Mouse (Mus musculus): Measurements from ENCODE around the gene Frmd4a. TPM values are rescaled to one million over a fixed set of nuclear protein-coding genes. Genes with fewer than 3 reads are reported as not detected.

Gene Frmd4a
- total RNA-seq, 1 experiment, result 9.3 TPM

DNA sequence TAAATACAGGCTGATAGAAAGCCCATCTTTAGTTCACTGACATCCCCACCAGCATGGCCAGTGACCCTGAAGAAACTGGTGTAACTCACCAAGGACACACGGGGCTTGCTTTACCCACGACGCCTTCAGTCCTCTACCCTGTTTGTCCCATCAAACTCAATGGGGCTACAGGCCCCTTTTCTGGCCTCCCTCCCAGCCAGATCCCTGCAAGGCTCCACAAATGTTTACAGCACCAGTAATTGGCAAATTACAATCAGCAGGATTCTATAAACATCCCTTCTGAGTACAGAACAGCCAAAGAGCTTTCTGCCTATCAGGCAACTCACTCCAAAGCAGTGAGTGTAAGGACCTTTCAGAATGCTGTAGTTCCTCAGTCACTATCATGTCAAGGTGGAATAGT lies 448.6 kb downstream of the Frmd4a start:
- no peak for DNase-seq (ENCODE audit: low read depth, low spot score)
- Histone ChIP-seq H3K27ac (ENCODE audit: insufficient read depth, low read depth, low read length, poor library complexity, severe bottlenecking) (no peak overlapping the region), H3K36me3 (ENCODE audit: control insufficient read depth, insufficient read depth, low read length, poor library complexity, severe bottlenecking) (no peaks in the 10 kb centered on the region), H3K4me3 (ENCODE audit: insufficient read depth in 1 of 2, low read depth in 1 of 2, low read length in 2 of 2, poor library complexity in 1 of 2, severe bottlenecking in 1 of 2) (no peak overlapping the region), H3K4me1 (ENCODE audit: control insufficient read depth in 2 of 2, insufficient read depth in 2 of 2, low read length in 2 of 2, poor library complexity in 1 of 2) (peaks cover 0 to 9% of the 10 kb centered on the region in 2 experiments; a peak in 2 of 4 replicates), H3K9ac (ENCODE audit: insufficient read depth, low read depth, low read length, poor library complexity, severe bottlenecking) (no peak overlapping the region), H3K9me3 (ENCODE audit: control insufficient read depth, insufficient read depth, low read depth, low read length) (no peaks in the 10 kb centered on the region)
- in situ Hi-C loops (cut with MboI; ENCODE audit: low sequenced_read_pairs in 2 of 2, unreplicated experiment in 2 of 2), result no loop called here
- TF ChIP-seq ZNF384 (IDR thresholded peaks at IDR 0.05; ENCODE audit: low read depth, low read length) (no peak), ZC3H11A (IDR thresholded peaks at IDR 0.05; ENCODE audit: borderline replicate concordance, low read depth, low read length) (no peak), MAFK (IDR thresholded peaks at IDR 0.05; ENCODE audit: insufficient read depth, low read depth, low read length) (no peak), HCFC1 (IDR thresholded peaks at IDR 0.05; ENCODE audit: borderline replicate concordance, insufficient read depth, low read length) (no peak), CHD2 (IDR thresholded peaks at IDR 0.05; ENCODE audit: low read depth, low read length) (no peak)

DNA sequence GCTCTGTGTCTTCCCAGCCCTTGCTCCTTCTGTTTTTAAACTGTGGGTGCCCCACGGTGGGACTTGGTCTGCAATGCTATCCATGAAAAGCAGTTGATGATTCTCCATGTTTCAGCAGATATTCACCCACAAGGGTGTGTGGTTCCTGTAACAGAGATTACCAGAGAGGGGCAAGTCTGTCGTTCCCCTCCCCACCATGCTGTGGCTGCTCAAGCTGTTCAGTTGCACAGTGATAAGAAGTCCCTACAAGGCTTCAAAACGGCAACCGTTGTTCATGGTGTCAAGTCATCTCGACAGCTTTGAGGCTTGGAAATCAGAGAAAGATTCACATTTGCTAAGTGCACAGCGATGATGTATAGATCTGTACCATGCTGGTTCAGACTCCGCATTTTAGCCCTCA lies 449.8 kb downstream of the Frmd4a start:
- Histone ChIP-seq H3K4me1 (ENCODE audit: control insufficient read depth in 2 of 2, insufficient read depth in 2 of 2, low read length in 2 of 2, poor library complexity in 1 of 2) (peaks cover 0 to 3% of the 10 kb centered on the region in 2 experiments; a peak in 2 of 4 replicates), H3K9me3 (ENCODE audit: control insufficient read depth, insufficient read depth, low read depth, low read length) (no peaks in the 10 kb centered on the region), H3K36me3 (ENCODE audit: control insufficient read depth, insufficient read depth, low read length, poor library complexity, severe bottlenecking) (no peaks in the 10 kb centered on the region), H3K9ac (ENCODE audit: insufficient read depth, low read depth, low read length, poor library complexity, severe bottlenecking) (no peak overlapping the region), H3K27ac (ENCODE audit: insufficient read depth, low read depth, low read length, poor library complexity, severe bottlenecking) (no peak overlapping the region), H3K4me3 (ENCODE audit: insufficient read depth in 1 of 2, low read depth in 1 of 2, low read length in 2 of 2, poor library complexity in 1 of 2, severe bottlenecking in 1 of 2) (no peak overlapping the region)
- DNase-seq (ENCODE audit: low read depth, low spot score), result no peak
- TF ChIP-seq MAFK (IDR thresholded peaks at IDR 0.05; ENCODE audit: insufficient read depth, low read depth, low read length) (no peak), ZNF384 (IDR thresholded peaks at IDR 0.05; ENCODE audit: low read depth, low read length) (no peak), ZC3H11A (IDR thresholded peaks at IDR 0.05; ENCODE audit: borderline replicate concordance, low read depth, low read length) (no peak), HCFC1 (IDR thresholded peaks at IDR 0.05; ENCODE audit: borderline replicate concordance, insufficient read depth, low read length) (no peak), CHD2 (IDR thresholded peaks at IDR 0.05; ENCODE audit: low read depth, low read length) (no peak)
- in situ Hi-C loops (cut with MboI; ENCODE audit: low sequenced_read_pairs in 2 of 2, unreplicated experiment in 2 of 2), result no loop called here

DNA sequence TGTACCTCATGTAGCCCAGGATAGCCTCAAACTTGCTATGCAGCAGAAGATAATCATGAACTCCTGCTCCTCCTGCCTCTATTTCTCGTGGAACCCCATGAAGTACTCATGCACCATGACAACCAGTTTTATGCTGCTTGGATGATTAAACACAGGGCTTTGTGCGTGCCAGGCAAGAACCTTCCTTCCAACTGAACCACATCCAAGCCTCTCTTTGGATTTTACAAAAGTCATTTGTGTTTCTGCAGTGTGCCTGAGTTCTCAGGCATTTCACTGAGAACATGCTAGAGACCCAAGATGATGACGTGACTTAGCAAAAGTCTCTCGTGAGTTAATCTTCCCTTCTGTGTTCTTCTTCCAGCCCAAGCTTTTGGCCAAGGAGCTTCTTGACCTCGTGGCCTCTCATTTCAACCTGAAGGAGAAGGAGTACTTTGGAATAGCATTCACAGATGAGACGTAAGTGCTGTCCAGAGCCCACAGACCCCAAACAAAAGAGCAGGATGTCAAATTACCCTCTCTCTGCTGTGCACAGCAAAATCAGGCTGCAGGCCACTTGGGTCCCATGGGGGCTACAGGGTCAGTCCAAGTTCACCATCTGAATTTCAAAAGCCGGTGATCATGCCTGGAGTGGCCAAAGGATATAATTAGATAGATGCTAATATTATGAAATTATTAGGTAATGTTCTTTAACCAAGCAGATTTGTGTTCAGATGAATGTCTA lies 455.4 kb downstream of the Frmd4a start:
- Histone ChIP-seq H3K4me3 (ENCODE audit: insufficient read depth in 1 of 2, low read depth in 1 of 2, low read length in 2 of 2, poor library complexity in 1 of 2, severe bottlenecking in 1 of 2) (no peak overlapping the region), H3K9ac (ENCODE audit: insufficient read depth, low read depth, low read length, poor library complexity, severe bottlenecking) (no peak overlapping the region), H3K9me3 (ENCODE audit: control insufficient read depth, insufficient read depth, low read depth, low read length) (no peaks in the 10 kb centered on the region), H3K4me1 (ENCODE audit: control insufficient read depth in 2 of 2, insufficient read depth in 2 of 2, low read length in 2 of 2, poor library complexity in 1 of 2) (no peaks in the 10 kb centered on the region), H3K36me3 (ENCODE audit: control insufficient read depth, insufficient read depth, low read length, poor library complexity, severe bottlenecking) (no peaks in the 10 kb centered on the region), H3K27ac (ENCODE audit: insufficient read depth, low read depth, low read length, poor library complexity, severe bottlenecking) (no peak overlapping the region)
- in situ Hi-C loops (cut with MboI; ENCODE audit: low sequenced_read_pairs in 2 of 2, unreplicated experiment in 2 of 2), result no loop called here
- DNase-seq (ENCODE audit: low read depth, low spot score), result no peak
- TF ChIP-seq CHD2 (IDR thresholded peaks at IDR 0.05; ENCODE audit: low read depth, low read length), result no peak
- TF ChIP-seq ZNF384 (IDR thresholded peaks at IDR 0.05; ENCODE audit: low read depth, low read length), result no peak
- TF ChIP-seq HCFC1 (IDR thresholded peaks at IDR 0.05; ENCODE audit: borderline replicate concordance, insufficient read depth, low read length), result no peak
- no peak for TF ChIP-seq ZC3H11A (IDR thresholded peaks at IDR 0.05; ENCODE audit: borderline replicate concordance, low read depth, low read length)
- TF ChIP-seq MAFK (IDR thresholded peaks at IDR 0.05; ENCODE audit: insufficient read depth, low read depth, low read length), result no peak

DNA sequence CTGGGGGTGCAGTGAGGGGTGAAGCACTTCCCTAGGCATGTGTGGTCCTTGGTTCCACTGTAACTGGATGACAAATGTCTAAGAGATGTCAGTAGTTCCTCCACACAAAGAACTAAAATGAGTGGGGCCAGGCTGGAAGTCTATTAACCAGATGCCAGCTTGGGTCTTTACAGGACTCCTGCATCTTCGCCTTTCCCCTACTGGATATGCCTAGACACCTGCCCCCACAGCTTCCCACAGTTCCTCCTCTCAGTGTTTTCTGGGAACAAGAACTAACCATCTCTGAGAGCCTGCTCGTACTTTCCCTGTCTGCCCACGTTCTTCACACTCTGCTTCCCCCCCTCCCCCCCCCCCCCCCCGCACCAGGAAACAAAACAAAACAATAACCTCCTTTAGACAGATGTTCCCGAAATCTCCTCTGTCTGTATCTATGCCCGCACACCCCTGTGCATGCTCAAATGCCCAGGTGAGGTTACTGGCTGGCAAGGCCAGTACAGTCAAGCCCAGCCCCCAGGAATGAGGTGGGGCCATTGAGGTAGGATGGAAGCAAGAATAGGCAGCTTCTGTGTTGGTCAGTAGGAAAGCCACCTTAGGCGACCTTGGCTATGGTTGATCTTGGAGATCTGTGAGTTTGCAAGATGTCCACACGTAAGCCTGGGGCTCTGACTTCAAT lies 456.5 kb downstream of the Frmd4a start:
- TF ChIP-seq CHD2 (IDR thresholded peaks at IDR 0.05; ENCODE audit: low read depth, low read length), result no peak
- TF ChIP-seq ZNF384 (IDR thresholded peaks at IDR 0.05; ENCODE audit: low read depth, low read length), result no peak
- no peak for TF ChIP-seq HCFC1 (IDR thresholded peaks at IDR 0.05; ENCODE audit: borderline replicate concordance, insufficient read depth, low read length)
- TF ChIP-seq MAFK (IDR thresholded peaks at IDR 0.05; ENCODE audit: insufficient read depth, low read depth, low read length), result no peak
- no peak for TF ChIP-seq ZC3H11A (IDR thresholded peaks at IDR 0.05; ENCODE audit: borderline replicate concordance, low read depth, low read length)
- H3K4me1 ChIP-seq (ENCODE audit: control insufficient read depth in 2 of 2, insufficient read depth in 2 of 2, low read length in 2 of 2, poor library complexity in 1 of 2), result no peaks in the 10 kb centered on the region
- no peak overlapping the region for H3K27ac ChIP-seq (ENCODE audit: insufficient read depth, low read depth, low read length, poor library complexity, severe bottlenecking)
- H3K36me3 ChIP-seq (ENCODE audit: control insufficient read depth, insufficient read depth, low read length, poor library complexity, severe bottlenecking), result no peaks in the 10 kb centered on the region
- no peak overlapping the region for H3K4me3 ChIP-seq (ENCODE audit: insufficient read depth in 1 of 2, low read depth in 1 of 2, low read length in 2 of 2, poor library complexity in 1 of 2, severe bottlenecking in 1 of 2)
- H3K9me3 ChIP-seq (ENCODE audit: control insufficient read depth, insufficient read depth, low read depth, low read length), result no peaks in the 10 kb centered on the region
- in situ Hi-C loops (cut with MboI; ENCODE audit: low sequenced_read_pairs in 2 of 2, unreplicated experiment in 2 of 2), result no loop called here
- no peak for DNase-seq (ENCODE audit: low read depth, low spot score)
- H3K9ac ChIP-seq (ENCODE audit: insufficient read depth, low read depth, low read length, poor library complexity, severe bottlenecking), result no peak overlapping the region

Measured in ES-E14 (cell line).